Mouse (Mus musculus) lung, postnatal 0 days (tissue): Measurements from ENCODE around the gene Glp2r.

Experiments
- CTCF ChIP-seq: IDR thresholded peaks from 2 replicates; pipeline ENCODE4 v1.5.1; 2016; ENCODE audit warnings: antibody characterized with exemption, mild to moderate bottlenecking
- EP300 ChIP-seq: IDR thresholded peaks from 2 replicates; pipeline ENCODE4 v1.6.1; 2016; ENCODE audit warnings: antibody characterized with exemption, mild to moderate bottlenecking, control low read depth

GRCm38 (mm10) chr11:67643465-67643864 is 127.5 kb downstream of the Glp2r start:
- TF ChIP-seq CTCF (no peak), EP300 (no peak)
